Mouse (Mus musculus) limb, embryonic 13.5 days (tissue): Measurements from ENCODE around the gene Zcchc8. TPM values are rescaled to one million over a fixed set of nuclear protein-coding genes. Genes with fewer than 3 reads are reported as not detected.
"Not testable (repeated sequence)": the region's sequence is repeated elsewhere in the genome, so short reads cannot be mapped to it uniquely, and the experiment has no call there.

Source experiments
- ATAC-seq: fragments of 200-750 bp; cut with Nextera tagmentation; 2 replicates; pipeline ENCODE4 v1.8.0; 2017; ENCODE audit warnings: low read depth, moderate number of reproducible peaks, moderate TSS enrichment; ENCODE audit not compliant: low FRiP score
- H3K27ac ChIP-seq: fragments of 300-500 bp; sonication (generic); 2 replicates; pipeline ENCODE4 v1.5.1; 2015; ENCODE audit warnings: inconsistent platforms, mild to moderate bottlenecking, moderate library complexity
- H3K27me3 ChIP-seq: fragments of 300-500 bp; sonication (generic); 2 replicates; pipeline ENCODE4 v1.6.1; 2015; ENCODE audit warnings: mild to moderate bottlenecking, inconsistent platforms
- H3K36me3 ChIP-seq: fragments of 300-500 bp; sonication (generic); 2 replicates; pipeline ENCODE4 v1.6.1; 2015; ENCODE audit warnings: inconsistent platforms, mild to moderate bottlenecking, moderate library complexity
- H3K4me1 ChIP-seq: fragments of 300-500 bp; sonication (generic); 2 replicates; pipeline ENCODE4 v1.6.1; 2015; ENCODE audit warnings: inconsistent platforms
- H3K4me2 ChIP-seq: fragments of 300-500 bp; sonication (generic); replicated peaks from 2 replicates; pipeline ENCODE4 v1.6.1; 2015; ENCODE audit warnings: inconsistent platforms, mild to moderate bottlenecking, moderate library complexity
- H3K4me3 ChIP-seq: fragments of 300-500 bp; sonication (generic); 2 replicates; pipeline ENCODE4 v1.5.1; 2015; ENCODE audit warnings: moderate library complexity, mild to moderate bottlenecking, inconsistent platforms
- H3K9ac ChIP-seq: fragments of 300-500 bp; sonication (generic); 2 replicates; pipeline ENCODE4 v1.6.1; 2015; ENCODE audit warnings: mild to moderate bottlenecking, inconsistent platforms
- H3K9me3 ChIP-seq: fragments of 300-500 bp; sonication (generic); 2 replicates; pipeline ENCODE4 v1.6.1; 2016; ENCODE audit warnings: inconsistent platforms
- WGBS: fragments of 180-500 bp; shearing (Covaris S2); methylation state at CpG from one replicate; pipeline ENCODE4 v1.1.7; 2015; 5-methylcytosine and 5-hydroxymethylcytosine counted together
- polyA plus RNA-seq: library from polyadenylated mRNA; unstranded; fragments of >200 nt; fragmentation: Nextera tagmentation; extraction: Ambion mirVana; gene quantifications from 2 replicates; pipeline ENCODE4 v1.2.1, GENCODE M21; 2015

Zcchc8 gene
- 89.6 and 93.4 TPM in 2 replicates for polyA plus RNA-seq

GRCm38 (mm10) chr5:123720328-123721311 is at the start of gene Zcchc8:
Zcchc8 (minus strand) TSS chr5:123721100.
- ATAC-seq = peak; percentile 100
- H3K4me3 ChIP-seq = peak within 1 kb of the TSS; percentile 88
- peaks cover 27% of the 10 kb centered on the region for H3K4me1 ChIP-seq
- no peaks in the 10 kb centered on the region for H3K27me3 ChIP-seq
- peak within 1 kb of the TSS; percentile 94 for H3K9ac ChIP-seq
- WGBS = under 1% methylated on average over 83 of the region's 83 CpGs
- peak within 1 kb of the TSS; percentile 81 for H3K27ac ChIP-seq
- no peaks in the 10 kb centered on the region for H3K9me3 ChIP-seq
- H3K36me3 ChIP-seq = peaks cover 23% of the 10 kb centered on the region
- peak within 1 kb of the TSS; percentile 72 for H3K4me2 ChIP-seq

DNA sequence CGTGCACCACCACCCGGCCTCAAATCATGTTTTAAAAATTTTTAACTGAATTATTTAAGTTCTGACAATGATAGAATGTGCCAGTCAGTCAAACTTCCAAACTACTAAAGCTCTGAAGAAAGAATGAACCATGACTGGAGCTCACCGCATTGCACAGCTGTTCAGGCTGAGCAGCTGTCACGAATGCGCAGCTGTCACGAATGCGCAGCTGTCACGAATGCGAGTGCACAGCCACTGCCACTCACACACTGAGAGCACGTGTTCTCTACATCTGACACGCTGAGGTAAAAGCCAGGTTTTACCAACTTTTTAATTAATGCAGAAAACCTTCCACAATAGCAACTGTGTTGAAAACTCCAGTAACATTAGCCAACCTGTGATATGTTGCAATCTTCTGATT is 45.6 kb upstream of the Zcchc8 start:
- not testable (repeated sequence) for H3K27me3 ChIP-seq, H3K4me2 ChIP-seq, H3K9ac ChIP-seq, H3K4me1 ChIP-seq, H3K9me3 ChIP-seq, H3K4me3 ChIP-seq, H3K27ac ChIP-seq, ATAC-seq
- peaks cover 77% of the 10 kb centered on the region for H3K36me3 ChIP-seq
- 82% methylated on average over 11 of the region's 11 CpGs for WGBS

DNA sequence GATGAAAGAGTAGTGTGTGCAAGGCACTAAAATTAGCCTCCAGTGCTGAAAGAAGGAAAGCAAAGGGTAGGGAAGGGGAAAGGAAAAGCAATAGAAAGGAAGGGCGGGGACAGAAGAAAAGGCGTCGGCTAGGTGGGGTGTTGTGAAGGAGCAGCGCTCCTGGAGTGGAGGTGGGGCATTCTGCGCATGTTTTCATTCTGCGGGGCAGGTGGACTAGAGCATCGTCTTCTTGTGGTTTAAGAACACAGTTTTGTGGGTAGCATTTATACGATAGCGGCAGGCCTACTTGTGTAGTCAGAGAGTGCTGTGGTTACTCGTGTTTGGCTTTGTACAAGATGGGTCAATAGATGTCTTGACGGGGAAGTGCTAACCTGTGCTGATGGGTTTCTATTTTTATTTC is 44.6 kb upstream of the Zcchc8 start:
- Histone ChIP-seq H3K9me3 (no peaks in the 10 kb centered on the region), H3K4me3 (no peak overlapping the region), H3K36me3 (peaks cover 74% of the 10 kb centered on the region), H3K27ac (no peak overlapping the region), H3K4me1 (no peaks in the 10 kb centered on the region), H3K9ac (no peak overlapping the region), H3K27me3 (no peaks in the 10 kb centered on the region), H3K4me2 (no peak overlapping the region)
- WGBS = 94% methylated on average over 11 of the region's 11 CpGs
- ATAC-seq = no peak

GRCm38 (mm10) chr5:123749065-123750064 is 28.5 kb upstream of the Zcchc8 start, which contains the start of the genes Rsrc2 and Kntc1:
Rsrc2 (minus strand) TSS chr5:123749414.
Kntc1 (plus strand) TSS chr5:123749716.
- peak within 1 kb of the TSS; percentile 80 for H3K4me3 ChIP-seq
- H3K27me3 ChIP-seq = no peaks in the 10 kb centered on the region
- under 1% methylated on average over 63 of the region's 63 CpGs for WGBS
- peak; percentile 98 for ATAC-seq
- H3K27ac ChIP-seq = peak within 1 kb of the TSS; percentile 99
- H3K9ac ChIP-seq = peak within 1 kb of the TSS; percentile 91
- H3K4me2 ChIP-seq = peak within 1 kb of the TSS; percentile 85
- H3K36me3 ChIP-seq = peaks cover 13% of the 10 kb centered on the region
- no peaks in the 10 kb centered on the region for H3K9me3 ChIP-seq
- peaks cover 36% of the 10 kb centered on the region for H3K4me1 ChIP-seq

DNA sequence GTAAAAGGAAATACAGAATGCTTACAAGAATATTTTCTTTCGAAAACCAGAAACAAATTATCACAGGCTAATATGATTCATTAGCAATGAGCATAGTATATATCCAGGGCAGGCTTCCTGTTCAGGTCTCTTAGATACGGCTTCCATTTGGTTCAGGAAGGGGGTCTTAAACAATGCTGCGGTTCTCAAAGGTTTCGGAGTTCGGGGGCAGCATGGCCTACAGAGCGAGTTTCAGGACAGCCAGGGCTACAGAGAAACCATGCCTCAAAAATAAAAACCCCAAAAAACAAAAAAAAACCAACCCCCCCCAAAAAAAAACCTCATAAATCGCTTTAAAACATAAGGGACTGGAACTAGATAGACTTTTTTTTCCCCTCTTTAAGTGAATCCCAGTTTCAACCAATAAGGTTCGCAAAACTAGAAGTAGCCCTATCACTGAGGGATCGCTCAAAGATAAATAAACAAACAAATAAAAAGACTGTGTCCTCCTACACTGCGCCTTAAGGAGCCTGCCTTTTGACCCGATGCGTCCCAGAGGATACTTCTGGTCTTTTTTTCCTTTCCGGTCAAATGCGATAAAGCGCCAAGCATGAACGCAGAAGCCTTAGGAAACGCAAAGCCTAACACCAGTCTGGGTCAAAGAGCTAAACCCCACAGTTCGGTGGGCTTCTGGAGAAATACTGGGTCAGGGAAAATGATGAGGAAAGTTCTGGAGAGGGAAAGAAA is 27.6 kb upstream of the Zcchc8 start:
- WGBS = under 1% methylated on average over 18 of the region's 18 CpGs
- H3K27ac ChIP-seq = peak overlapping the region; percentile 99

GRCm38 (mm10) chr5:123747604-123748003 is 26.7 kb upstream of the Zcchc8 start:
- ATAC-seq = no peak
- peaks cover 23% of the 10 kb centered on the region for H3K36me3 ChIP-seq
- H3K4me3 ChIP-seq = peak overlapping the region; percentile 80
- 24% methylated on average over 7 of the region's 7 CpGs for WGBS
- no peaks in the 10 kb centered on the region for H3K27me3 ChIP-seq
- H3K27ac ChIP-seq = no peak overlapping the region
- no peaks in the 10 kb centered on the region for H3K9me3 ChIP-seq
- H3K4me1 ChIP-seq = peaks cover 36% of the 10 kb centered on the region
- H3K9ac ChIP-seq = peak overlapping the region; percentile 91
- H3K4me2 ChIP-seq = peak overlapping the region; percentile 85

More for the DNA sequence above, 27.6 kb upstream of the Zcchc8 start:
- ATAC-seq = no peak
- Histone ChIP-seq H3K9me3 (no peaks in the 10 kb centered on the region), H3K9ac (peak overlapping the region; percentile 91), H3K4me3 (peak overlapping the region; percentile 80), H3K4me1 (peaks cover 36% of the 10 kb centered on the region), H3K27me3 (no peaks in the 10 kb centered on the region), H3K4me2 (peak overlapping the region; percentile 85), H3K36me3 (peaks cover 16% of the 10 kb centered on the region)

- Histone ChIP-seq H3K9me3 (no peaks in the 10 kb centered on the region), H3K4me3 (peak overlapping the region; percentile 80), H3K27me3 (no peaks in the 10 kb centered on the region), H3K4me2 (peak overlapping the region; percentile 85), H3K27ac (no peak overlapping the region), H3K9ac (0 out of 2 replicates have a peak overlapping the region, but pooled peaks have one; percentile 25), H3K4me1 (peaks cover 36% of the 10 kb centered on the region), H3K36me3 (peaks cover 30% of the 10 kb centered on the region)
- no peak for ATAC-seq
Measured at GRCm38 (mm10) chr5:123746253-123746652, 25.4 kb upstream of the Zcchc8 start.

- no peak overlapping the region for H3K9ac ChIP-seq
- 75% methylated on average over 2 of the region's 2 CpGs for WGBS
- no peaks in the 10 kb centered on the region for H3K9me3 ChIP-seq
- peaks cover 24% of the 10 kb centered on the region for H3K4me1 ChIP-seq
- no peak overlapping the region for H3K27ac ChIP-seq
- H3K36me3 ChIP-seq = peaks cover 47% of the 10 kb centered on the region
- no peaks in the 10 kb centered on the region for H3K27me3 ChIP-seq
- no peak for ATAC-seq
- no peak overlapping the region for H3K4me3 ChIP-seq
- no peak overlapping the region for H3K4me2 ChIP-seq
Measured at GRCm38 (mm10) chr5:123744358-123744757, 23.5 kb upstream of the Zcchc8 start.

- no peaks in the 10 kb centered on the region for H3K27me3 ChIP-seq
- 94% methylated on average over 2 of the region's 2 CpGs for WGBS
- no peak for ATAC-seq
Measured at GRCm38 (mm10) chr5:123730981-123731380, 10.1 kb upstream of the Zcchc8 start.

GRCm38 (mm10) chr5:123723816-123724215 is 2.9 kb upstream of the Zcchc8 start:
- 92% methylated on average over 7 of the region's 7 CpGs for WGBS
- peaks cover 14% of the 10 kb centered on the region for H3K36me3 ChIP-seq
- not testable (repeated sequence) for H3K9ac ChIP-seq, ATAC-seq, H3K9me3 ChIP-seq, H3K4me3 ChIP-seq, H3K27me3 ChIP-seq, H3K4me1 ChIP-seq, H3K27ac ChIP-seq, H3K4me2 ChIP-seq

More at GRCm38 (mm10) chr5:123730981-123731380, 10.1 kb upstream of the Zcchc8 start:
- Histone ChIP-seq H3K4me1 (no peaks in the 10 kb centered on the region), H3K9ac (no peak overlapping the region), H3K4me2 (no peak overlapping the region), H3K27ac (no peak overlapping the region), H3K36me3 (peaks cover 77% of the 10 kb centered on the region), H3K4me3 (no peak overlapping the region), H3K9me3 (no peaks in the 10 kb centered on the region)

DNA sequence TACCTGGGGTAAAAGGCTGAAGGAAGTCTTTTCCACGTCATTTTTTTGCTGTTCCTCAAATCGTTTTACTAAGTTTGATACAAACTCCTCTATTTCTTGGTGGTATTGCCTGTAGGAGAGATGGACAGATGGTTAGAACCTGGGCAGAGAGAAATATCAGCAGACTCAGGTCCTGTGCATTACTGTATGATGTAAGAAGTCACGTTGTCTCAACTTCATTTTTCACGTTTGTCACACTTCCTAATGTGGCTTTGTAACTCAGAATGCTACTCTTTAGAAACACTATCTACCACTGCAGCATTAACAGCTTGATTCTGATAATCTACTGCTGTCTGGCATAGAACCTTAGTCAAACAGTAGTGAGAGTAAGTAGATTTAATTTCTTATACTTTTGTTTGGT is 6.3 kb downstream of the Zcchc8 start:
- Histone ChIP-seq H3K4me3 (no peak overlapping the region), H3K9me3 (no peaks in the 10 kb centered on the region), H3K27ac (no peak overlapping the region), H3K4me2 (no peak overlapping the region), H3K4me1 (peaks cover 26% of the 10 kb centered on the region), H3K9ac (no peak overlapping the region), H3K36me3 (peaks cover 81% of the 10 kb centered on the region), H3K27me3 (no peaks in the 10 kb centered on the region)
- 88% methylated on average over 4 of the region's 4 CpGs for WGBS
- ATAC-seq = no peak
